Mouse (Mus musculus) lung, postnatal 0 days (tissue): ENCODE measurements around the gene Fzd5.

Source experiments
- CTCF ChIP-seq: IDR thresholded peaks from 2 replicates; pipeline ENCODE4 v1.5.1; 2016; ENCODE audit warnings: antibody characterized with exemption, mild to moderate bottlenecking
- EP300 ChIP-seq: IDR thresholded peaks from 2 replicates; pipeline ENCODE4 v1.6.1; 2016; ENCODE audit warnings: antibody characterized with exemption, mild to moderate bottlenecking, control low read depth

GRCm38 (mm10) chr1:64757766-64758165, 20.2 kb upstream of the Fzd5 start:
- TF ChIP-seq EP300 (no peak), CTCF (no peak)
